Mouse (Mus musculus) cortical plate, adult 2 months (tissue): Measurements from ENCODE around the gene Gm5447.

Source experiments
- CTCF ChIP-seq: fragments of 200-500 bp; IDR thresholded peaks from 2 replicates; pipeline ENCODE4 v1.5.1; 2011; ENCODE audit warnings: mild to moderate bottlenecking, control low read depth, low read length; ENCODE audit not compliant: insufficient read depth; ENCODE audit errors: extremely low read depth
- POLR2A ChIP-seq: fragments of 200-500 bp; IDR thresholded peaks from 2 replicates; pipeline ENCODE4 v1.6.1; 2011; ENCODE audit warnings: mild to moderate bottlenecking, low read length, control low read depth; ENCODE audit not compliant: insufficient read depth; ENCODE audit errors: extremely low read depth

DNA sequence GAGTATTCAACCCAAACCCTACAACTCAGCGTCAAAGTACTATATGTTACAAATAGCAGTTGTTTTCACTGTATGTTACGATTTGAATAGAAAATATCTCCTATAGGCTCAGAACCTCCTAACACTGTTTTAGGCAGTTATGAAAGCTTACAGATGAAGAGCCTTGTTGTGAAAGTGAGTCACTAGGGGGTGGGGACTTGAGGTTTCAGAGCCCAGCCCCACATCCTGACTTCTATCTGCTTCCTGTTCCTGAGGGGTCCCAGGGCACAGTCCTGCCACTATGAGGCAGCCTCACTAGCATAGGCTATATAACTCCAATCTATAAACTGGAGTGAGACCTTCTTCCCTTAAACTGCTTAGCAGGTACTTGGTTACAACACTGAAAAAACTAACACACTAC is 1.9 kb upstream of the Gm5447 start:
- TF ChIP-seq CTCF: no peak
- TF ChIP-seq POLR2A: no peak
